Mouse (Mus musculus): ENCODE measurements around the gene Tmc4. TPM values are rescaled to one million over a fixed set of nuclear protein-coding genes. Genes with fewer than 3 reads are reported as not detected.

Gene Tmc4
- polyA plus RNA-seq (2015; fragmentation: Nextera tagmentation; extraction: Ambion mirVana) = 1.9 and 2.5 TPM in 2 replicates

DNA sequence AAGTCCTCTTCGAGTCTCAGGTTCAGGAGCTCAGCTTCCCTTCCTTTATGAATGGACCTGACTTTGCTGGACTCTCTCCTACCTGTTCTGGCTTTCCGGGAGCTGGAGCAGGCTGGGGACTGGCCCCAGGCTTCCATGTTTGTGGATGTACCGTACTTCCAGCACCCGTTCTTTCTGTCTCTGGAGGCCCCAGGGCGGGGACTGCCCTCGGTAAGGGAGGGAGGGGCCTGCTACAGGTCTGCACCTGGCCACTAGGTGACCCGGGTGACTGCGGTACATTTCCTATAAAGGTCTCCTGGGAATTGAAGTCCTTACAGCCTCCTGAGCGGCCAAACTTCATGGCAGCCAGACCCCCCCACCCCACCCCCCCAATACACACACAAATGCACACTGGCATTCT, at the start of gene Tmc4:
Gene Tmc4, minus strand, starts transcription at position 212 of the 400 bp plus-strand sequence.

DNA sequence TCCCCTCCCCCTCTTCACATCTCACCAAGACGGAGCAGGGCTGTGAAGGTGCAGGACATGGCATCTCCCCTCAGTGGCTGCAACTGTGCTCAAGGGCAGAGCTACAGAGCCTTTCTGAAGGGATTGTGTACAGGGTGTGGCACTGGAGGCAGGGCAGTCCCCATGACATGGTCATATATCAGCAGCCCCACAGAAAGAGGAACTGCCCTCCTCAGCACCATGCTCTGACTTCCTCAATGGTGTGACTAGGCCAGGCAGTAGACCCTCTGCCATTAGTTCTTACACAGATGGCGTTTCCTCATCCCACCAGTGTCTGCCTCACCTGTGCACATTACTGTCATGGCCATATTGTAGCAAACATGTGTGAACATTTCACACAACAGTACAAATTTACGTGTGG, 42.9 kb upstream of the Tmc4 start, which contains the start of gene Pirb:
Gene Pirb, minus strand, starts transcription at position 124 of the 400 bp plus-strand sequence.

DNA sequence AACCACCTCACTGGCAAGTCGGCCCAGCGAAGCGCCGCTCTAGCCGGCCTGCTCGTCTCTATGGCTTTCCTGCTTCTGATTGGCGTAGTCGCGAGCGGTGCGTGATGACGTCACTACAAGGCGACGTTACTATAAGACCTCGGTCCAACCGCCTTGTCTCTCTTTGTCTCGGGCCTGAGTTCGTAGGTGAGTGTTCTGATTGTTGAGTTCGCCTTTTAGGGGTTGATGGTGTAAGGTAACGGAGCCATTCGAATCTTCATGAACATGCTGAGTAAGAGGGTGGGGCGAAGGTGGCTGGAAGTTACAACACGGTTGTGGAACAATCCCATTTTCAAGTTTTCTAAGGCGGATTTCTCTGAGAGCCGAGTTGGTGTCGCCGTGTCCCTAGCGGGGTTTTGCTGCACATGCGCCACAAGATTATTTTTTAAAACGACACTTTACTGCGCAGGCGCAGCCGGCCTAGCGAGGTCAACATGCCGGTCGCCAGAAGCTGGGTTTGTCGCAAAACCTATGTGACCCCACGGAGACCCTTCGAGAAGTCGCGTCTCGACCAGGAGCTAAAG, 26.6 kb upstream of the Tmc4 start, which contains the start of gene Rps9:
Gene Rps9, plus strand, starts transcription at position 115 of the 563 bp plus-strand sequence.

DNA sequence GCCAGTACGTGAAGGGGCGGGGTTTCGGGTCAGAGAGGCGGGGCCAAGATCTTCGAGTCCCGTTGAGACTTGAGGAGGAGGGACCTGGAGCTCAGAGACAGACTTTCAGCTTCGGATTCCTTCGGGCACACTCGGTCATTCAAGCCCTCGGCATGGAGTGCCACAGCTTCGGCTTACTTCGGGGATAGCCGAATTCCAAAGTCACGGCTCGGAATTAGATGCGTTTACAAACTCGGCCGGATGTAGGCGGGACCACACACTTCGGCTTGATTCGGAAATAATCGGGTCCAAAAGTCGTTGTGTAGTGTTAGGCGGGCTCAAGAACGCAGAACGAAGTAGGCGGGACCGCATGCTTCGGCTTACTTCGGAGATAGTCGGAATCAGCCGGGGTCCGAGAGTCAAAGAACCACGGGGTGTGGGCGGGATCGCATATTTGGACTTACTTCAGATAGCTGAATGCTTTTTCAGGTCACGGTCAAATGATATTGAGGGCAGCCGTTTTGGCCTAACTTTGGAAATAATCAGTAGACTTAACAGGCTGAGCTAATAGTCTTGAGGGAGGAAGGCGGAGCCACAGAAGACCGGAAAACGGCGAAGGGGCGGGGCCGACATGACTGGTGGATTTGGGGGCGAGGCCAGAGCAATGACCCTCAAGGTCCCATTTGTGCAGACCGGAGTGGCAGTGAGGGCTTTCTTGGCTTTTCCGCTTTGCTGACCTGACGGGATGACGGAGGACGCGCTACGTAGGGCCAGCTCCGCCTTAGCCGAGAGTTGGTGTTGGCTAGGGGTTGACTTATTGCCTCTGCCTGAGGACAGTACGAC, 15.8 kb upstream of the Tmc4 start, which contains the start of gene Mboat7:
Gene Mboat7, minus strand, starts transcription at position 537 of the 822 bp plus-strand sequence.

DNA sequence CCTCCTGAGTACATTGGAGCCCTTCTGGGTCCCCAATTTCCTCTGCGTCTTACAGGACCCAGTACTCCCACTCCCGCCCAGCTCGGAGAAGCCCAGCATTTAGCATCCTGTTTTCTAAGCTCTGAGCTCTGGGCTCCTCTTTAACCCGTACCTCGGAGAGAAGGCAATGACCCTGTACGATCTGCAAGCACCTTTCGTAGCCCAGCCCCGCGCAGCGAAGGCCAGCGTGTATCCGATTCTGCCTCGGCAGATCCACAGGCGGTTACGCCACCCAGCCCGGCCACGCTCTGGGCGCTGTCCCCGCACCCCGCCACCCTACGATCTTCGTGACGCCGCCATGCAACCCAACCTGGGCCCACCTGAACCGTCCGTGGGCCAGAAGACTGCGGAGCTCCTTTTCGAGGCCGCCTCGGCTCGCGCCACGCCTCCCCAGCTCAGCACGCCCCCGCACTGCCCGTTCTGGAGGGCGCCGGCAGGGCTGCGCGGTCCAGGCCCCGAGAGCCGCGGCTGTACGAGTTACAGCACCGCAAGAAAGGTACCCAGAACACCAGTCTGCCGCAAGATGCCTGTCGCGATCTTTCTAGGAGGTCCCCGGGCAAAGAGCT, 15.1 kb upstream of the Tmc4 start, which contains the start of gene Tsen34:
Gene Tsen34, plus strand, starts transcription at position 482 of the 605 bp plus-strand sequence.

DNA sequence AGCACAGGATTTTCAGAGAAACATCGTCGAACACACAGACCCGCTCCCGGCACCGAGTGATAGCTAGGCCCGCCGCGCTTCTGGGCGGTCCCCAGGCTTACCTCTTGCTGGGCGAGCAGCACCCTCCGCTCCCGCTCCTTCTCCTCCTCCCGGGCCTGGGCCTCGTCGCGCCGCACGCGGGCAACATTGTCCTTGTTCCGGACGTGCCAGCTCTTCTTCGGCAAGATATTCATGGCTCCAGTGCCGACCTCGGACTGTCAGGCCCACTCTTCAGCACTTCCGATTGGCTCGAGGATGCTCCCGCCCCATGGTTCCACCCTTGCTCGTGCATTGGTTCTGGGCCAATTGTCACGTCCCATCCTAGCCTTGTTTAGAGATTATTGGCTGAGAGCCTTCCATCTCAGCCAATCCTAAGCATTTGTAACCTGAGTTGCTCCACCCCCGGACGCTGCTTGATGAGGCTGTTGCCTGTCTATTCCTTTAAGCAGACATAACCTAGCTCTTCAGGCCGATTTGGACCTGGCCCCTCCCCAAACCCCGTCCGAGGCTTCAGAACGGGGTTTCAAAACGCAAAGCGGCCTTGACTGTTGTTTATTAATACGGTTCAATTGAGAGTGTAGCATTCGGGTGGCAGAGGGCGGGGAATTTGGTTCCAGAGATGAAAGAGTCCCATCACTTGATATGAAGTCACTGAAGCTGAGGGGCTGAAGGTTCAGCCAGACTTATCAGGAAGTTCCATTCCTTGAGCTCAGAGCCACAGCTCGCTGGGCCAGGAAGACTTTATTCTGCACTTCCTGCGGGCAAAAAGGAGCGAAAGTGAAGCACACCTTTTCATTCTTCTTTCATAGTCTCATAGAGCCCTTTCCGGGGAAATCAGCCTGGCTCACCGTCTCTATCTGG, 11.9 kb downstream of the Tmc4 start, which contains the start of gene Leng1:
Gene Leng1, minus strand, starts transcription at position 626 of the 900 bp plus-strand sequence.

DNA sequence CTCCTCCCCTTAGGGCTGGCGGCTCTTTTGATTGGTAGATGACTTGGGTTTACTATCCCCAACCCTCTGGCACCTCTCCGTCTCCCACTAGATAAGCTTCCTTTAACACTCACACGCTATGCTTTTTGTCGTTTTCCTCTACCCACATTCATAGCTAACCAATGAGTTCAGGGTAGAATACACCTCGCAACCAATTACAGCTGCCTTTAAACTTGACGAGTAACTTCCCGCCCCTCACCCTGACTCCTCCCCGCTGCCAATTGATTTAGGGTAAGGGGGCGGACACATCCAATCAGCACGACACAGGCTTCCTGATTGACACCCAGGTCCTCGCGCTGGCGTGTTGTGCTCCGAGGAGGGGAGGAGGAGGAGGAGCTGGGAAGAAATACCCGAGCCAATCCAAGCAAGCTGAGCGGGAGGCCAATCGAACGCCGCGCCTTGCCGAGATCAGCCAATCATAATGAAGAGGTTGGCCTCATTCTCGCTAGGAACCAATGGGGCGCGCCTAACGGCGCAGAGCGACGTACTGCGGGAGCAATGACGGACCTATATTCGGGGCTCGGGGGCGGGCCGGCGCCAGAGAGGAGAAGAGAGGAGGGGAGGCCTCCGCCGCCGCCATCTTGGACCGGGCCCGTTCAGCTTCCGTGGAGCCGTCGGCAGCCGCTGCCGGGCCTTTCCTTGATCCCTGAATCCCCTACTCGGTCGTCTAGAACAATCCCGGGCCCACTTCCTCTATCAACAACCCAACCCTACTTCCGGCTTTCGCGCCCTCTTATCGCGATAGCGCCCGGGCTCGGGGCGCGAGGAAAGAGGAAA, 32.5 kb downstream of the Tmc4 start, which contains the start of gene Cnot3:
Gene Cnot3, plus strand, starts transcription at position 597 of the 816 bp plus-strand sequence.

DNA sequence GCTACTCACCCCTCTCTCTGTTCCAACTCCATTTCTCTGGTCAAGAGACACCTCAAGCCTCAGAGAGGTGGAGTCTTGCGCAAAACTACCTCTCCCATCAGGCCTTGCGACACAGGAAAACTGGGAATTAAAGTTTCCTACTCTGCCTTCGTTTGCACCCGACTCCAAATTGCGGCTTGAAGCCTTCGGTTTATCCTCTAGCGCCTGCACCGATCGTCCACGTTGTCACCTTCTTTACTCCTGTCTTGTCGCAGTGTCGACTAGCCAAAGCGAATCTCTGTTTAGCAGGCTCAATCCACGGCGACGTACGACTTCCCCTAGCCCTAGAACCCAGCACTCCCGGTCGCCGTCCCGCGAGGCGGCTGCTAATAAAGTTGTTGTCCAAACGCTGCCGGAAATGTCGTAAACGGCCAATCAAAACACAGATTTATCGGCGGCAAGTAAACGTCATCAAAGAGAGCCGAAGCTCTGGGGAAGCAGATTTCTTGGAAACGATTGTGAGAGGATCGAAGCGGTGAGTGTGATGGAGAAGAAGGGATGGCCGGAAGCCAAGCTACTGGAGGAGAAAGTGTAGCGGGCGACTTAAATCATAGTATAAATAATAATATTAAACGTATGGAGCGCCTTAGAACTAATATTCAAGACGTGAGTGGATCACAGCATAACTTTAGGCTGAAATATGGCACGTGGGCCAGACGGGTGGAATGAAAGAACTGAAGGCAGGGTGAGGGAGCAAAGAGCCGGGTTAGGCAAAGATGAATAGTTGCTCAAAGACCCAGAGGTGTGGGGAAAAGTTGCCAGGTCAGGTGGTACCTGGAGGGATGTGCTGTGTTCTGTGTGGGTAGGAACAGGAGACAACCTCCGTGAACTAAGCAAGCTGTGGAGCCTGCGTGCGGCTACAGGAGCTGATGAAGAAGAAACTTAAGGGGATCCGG, 47.5 kb downstream of the Tmc4 start, which contains the start of the genes Tfpt and Prpf31:
Gene Tfpt, minus strand, starts transcription at position 387 of the 935 bp plus-strand sequence.
Gene Prpf31, plus strand, starts transcription at position 443 of the 935 bp plus-strand sequence.

DNA sequence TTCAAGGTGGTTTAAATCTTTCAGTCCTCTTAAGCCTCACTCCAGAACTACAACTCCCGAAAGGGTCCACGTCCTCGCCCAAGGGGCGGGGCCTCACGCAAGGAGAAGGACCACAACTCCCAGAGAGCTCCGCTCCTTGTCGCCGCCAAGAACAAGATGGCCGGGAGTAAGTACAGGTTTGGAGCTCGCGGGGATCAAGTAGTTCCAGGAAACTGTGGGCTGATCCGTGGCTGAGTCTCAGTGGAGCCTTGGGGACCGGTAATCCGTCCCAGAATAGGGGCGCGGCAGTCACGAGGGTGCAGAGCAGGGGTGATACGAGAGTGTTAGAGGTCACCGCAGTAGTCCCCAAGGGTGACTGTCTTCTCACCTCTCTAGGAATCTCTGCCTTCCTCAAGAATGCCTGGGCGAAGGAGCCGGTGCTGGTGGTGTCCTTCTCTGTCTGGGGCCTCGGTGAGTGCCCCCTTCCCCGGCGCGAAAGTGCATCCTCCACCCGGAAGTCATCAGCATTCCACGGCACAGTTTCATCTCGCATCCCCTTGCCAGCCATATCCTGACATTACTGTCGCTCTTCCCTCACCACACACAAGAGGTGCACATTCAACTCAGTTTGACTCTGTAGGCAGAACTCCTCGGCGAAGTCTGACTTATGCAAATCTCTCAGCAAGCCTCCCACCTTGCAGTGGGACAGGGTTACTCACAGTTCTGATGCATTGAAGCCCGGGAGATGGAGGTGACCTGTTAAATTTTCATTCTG, 59.9 kb downstream of the Tmc4 start, which contains the start of gene Ndufa3:
Gene Ndufa3, plus strand, starts transcription at position 132 of the 754 bp plus-strand sequence.

DNA sequence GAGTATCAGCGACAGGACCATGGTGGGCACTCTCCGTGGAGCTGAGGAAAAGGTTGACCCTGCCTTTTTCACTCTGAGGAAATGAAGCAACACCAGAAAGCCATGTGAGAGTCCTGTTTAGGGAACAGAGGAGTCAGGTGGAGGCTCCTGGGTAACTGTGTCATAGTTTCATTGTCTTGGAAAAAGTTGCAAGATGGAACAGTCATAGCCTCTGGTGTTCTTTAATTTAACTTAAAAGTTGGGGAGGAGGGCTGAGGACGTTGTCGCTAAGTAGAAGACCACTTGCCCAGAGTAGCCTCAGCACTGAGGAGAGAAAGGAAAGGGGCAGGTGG, 61.3 kb downstream of the Tmc4 start, which contains the start of gene Oscar:
Gene Oscar, minus strand, starts transcription at position 101 of the 332 bp plus-strand sequence.

Small RNA genes lying within 50 kb of the gene (microRNA-seq; reads per million reads assigned to microRNA genes)
- gene Mir3572 = 1.1 to 1.2 reads per million in 2 experiments

Other genes with a start within 250 kb of the Tmc4 start
- 0.30 and 0.50 TPM in 2 replicates for gene Tarm1, start 174.9 kb downstream of the Tmc4 start, polyA plus RNA-seq (2015; fragmentation: Nextera tagmentation; extraction: Ambion mirVana)
- 0.11 and 0.63 TPM in 2 replicates for gene Oscar, start 61.4 kb downstream of the Tmc4 start, polyA plus RNA-seq (2015; fragmentation: Nextera tagmentation; extraction: Ambion mirVana)
- gene Ndufa3, start 60.2 kb downstream of the Tmc4 start, polyA plus RNA-seq (2015; fragmentation: Nextera tagmentation; extraction: Ambion mirVana) = 587 and 742 TPM in 2 replicates
- 17.1 and 22.7 TPM in 2 replicates for gene Tfpt, start 47.6 kb downstream of the Tmc4 start, polyA plus RNA-seq (2015; fragmentation: Nextera tagmentation; extraction: Ambion mirVana)
- 32.9 and 39.9 TPM in 2 replicates for gene Prpf31, start 47.6 kb downstream of the Tmc4 start, polyA plus RNA-seq (2015; fragmentation: Nextera tagmentation; extraction: Ambion mirVana)
- gene Cnot3, start 32.3 kb downstream of the Tmc4 start, polyA plus RNA-seq (2015; fragmentation: Nextera tagmentation; extraction: Ambion mirVana) = 19.8 and 23.6 TPM in 2 replicates
- gene Leng1, start 11.7 kb downstream of the Tmc4 start, polyA plus RNA-seq (2015; fragmentation: Nextera tagmentation; extraction: Ambion mirVana) = 21.7 and 23.7 TPM in 2 replicates
- 117 and 137 TPM in 2 replicates for gene Tsen34, start 15.3 kb upstream of the Tmc4 start, polyA plus RNA-seq (2015; fragmentation: Nextera tagmentation; extraction: Ambion mirVana)
- gene Mboat7, start 16.0 kb upstream of the Tmc4 start, polyA plus RNA-seq (2015; fragmentation: Nextera tagmentation; extraction: Ambion mirVana) = 18.1 and 19.9 TPM in 2 replicates
- 882 and 890 TPM in 2 replicates for gene Rps9, start 26.4 kb upstream of the Tmc4 start, polyA plus RNA-seq (2015; fragmentation: Nextera tagmentation; extraction: Ambion mirVana)
- 2.0 and 3.0 TPM in 2 replicates for gene Pirb, start 42.8 kb upstream of the Tmc4 start, polyA plus RNA-seq (2015; fragmentation: Nextera tagmentation; extraction: Ambion mirVana)
- gene Gm15448, start 148.1 kb upstream of the Tmc4 start, polyA plus RNA-seq (2015; fragmentation: Nextera tagmentation; extraction: Ambion mirVana) = 0.17 TPM in 1 of 2 replicates, not detected in the other
- 0.28 and 0.62 TPM in 2 replicates for gene Pira2, start 167.5 kb upstream of the Tmc4 start, polyA plus RNA-seq (2015; fragmentation: Nextera tagmentation; extraction: Ambion mirVana)
- 0.13 and 0.28 TPM in 2 replicates for gene Gm14548, start 220.6 kb upstream of the Tmc4 start, polyA plus RNA-seq (2015; fragmentation: Nextera tagmentation; extraction: Ambion mirVana)
- gene Lilra6, start 237.9 kb upstream of the Tmc4 start, polyA plus RNA-seq (2015; fragmentation: Nextera tagmentation; extraction: Ambion mirVana) = 0.09 and 0.10 TPM in 2 replicates